Mouse (Mus musculus) CD4-positive, CD25-positive, alpha-beta regulatory T cell, adult 9 weeks (primary cell): Measurements from ENCODE around the gene Lonrf2. TPM values are rescaled to one million over a fixed set of nuclear protein-coding genes. Genes with fewer than 3 reads are reported as not detected.

Experiments
- polyA plus RNA-seq: library from polyadenylated mRNA; unstranded; fragments of 100-300 nt; shearing (Covaris generic); gene quantifications from one replicate; pipeline ENCODE4 v1.2.1, GENCODE M21; 2017

Gene Lonrf2
- polyA plus RNA-seq = not detected

GRCm38 (mm10) chr1:38836477-38836872 is at the start of gene Lonrf2:
Gene Lonrf2 (minus strand): TSS chr1:38836711.

Other genes starting within 250 kb of the Lonrf2 start
- gene Aff3, start 171.8 kb downstream of the Lonrf2 start, polyA plus RNA-seq = 8.7 TPM
- gene Chst10, start 61.5 kb upstream of the Lonrf2 start, polyA plus RNA-seq = 35.0 TPM
- gene Nms, start 102.4 kb upstream of the Lonrf2 start, polyA plus RNA-seq = not detected
- 107 TPM for gene Pdcl3, start 148.9 kb upstream of the Lonrf2 start, polyA plus RNA-seq